In genomic region chr9:66383417-66383816, GRCm38 (mm10) we compare ENCODE assay signal across 28 mouse cellular contexts.
"Had no signal": no experiment of that assay in that cellular context is flagged by ENCODE, and none has a peak within 500 bp of the region (broad histone marks: within the 10 kb centered on the region; RNA-seq: fewer than 3 reads in every experiment).

No protein-coding gene starts in this region.

- DNase-seq: cerebellum, adult 2 months; cerebellum, adult 8-10 months; cerebellum, adult 9-10 months; cerebellum, adult 9-11 months; cerebellum, postnatal 10 days; cerebellum, postnatal 14 days; cerebellum, postnatal 25 days; cerebellum, postnatal 36 days; embryo, embryonic 11 days; forebrain, postnatal 0 days; gastrocnemius, adult 2 months; gastrocnemius, postnatal 10 days; gastrocnemius, postnatal 14 days; gastrocnemius, postnatal 25 days; gastrocnemius, postnatal 36 days; heart, adult 11 months; heart, adult 18-20 months; heart, adult 2 months had no signal

- H3K27me3 ChIP-seq: embryonic facial prominence, embryonic 12.5 days; embryonic facial prominence, embryonic 13.5 days; embryonic facial prominence, embryonic 15.5 days; forebrain, embryonic 12.5 days; forebrain, embryonic 15.5 days had no signal

- ATAC-seq: forebrain, embryonic 14.5 days; forebrain, embryonic 15.5 days; forebrain, embryonic 16.5 days; forebrain, postnatal 0 days had no signal

- H3K9ac ChIP-seq: embryonic facial prominence, embryonic 12.5 days; embryonic facial prominence, embryonic 13.5 days; embryonic facial prominence, embryonic 15.5 days; forebrain, embryonic 12.5 days; forebrain, embryonic 15.5 days; forebrain, postnatal 0 days had no signal

- H3K4me1 ChIP-seq: embryonic facial prominence, embryonic 12.5 days; embryonic facial prominence, embryonic 13.5 days; embryonic facial prominence, embryonic 15.5 days; forebrain, embryonic 10.5 days; forebrain, embryonic 12.5 days; forebrain, embryonic 15.5 days; heart, embryonic 10.5 days had no signal

- H3K27ac ChIP-seq: embryonic facial prominence, embryonic 12.5 days; embryonic facial prominence, embryonic 13.5 days; embryonic facial prominence, embryonic 15.5 days; forebrain, embryonic 10.5 days; forebrain, embryonic 12.5 days; forebrain, embryonic 15.5 days; gastrocnemius, adult 2 months; heart, adult 2 months; heart, embryonic 10.5 days had no signal

- H3K4me2 ChIP-seq: embryonic facial prominence, embryonic 12.5 days; embryonic facial prominence, embryonic 13.5 days; embryonic facial prominence, embryonic 15.5 days; forebrain, embryonic 12.5 days; forebrain, embryonic 15.5 days had no signal

- H3K4me3 ChIP-seq: embryonic facial prominence, embryonic 12.5 days; embryonic facial prominence, embryonic 13.5 days; embryonic facial prominence, embryonic 15.5 days; erythroblast, embryonic 14.5 days; forebrain, embryonic 10.5 days; forebrain, embryonic 12.5 days; forebrain, embryonic 15.5 days; gastrocnemius, adult 2 months; heart, adult 2 months; heart, embryonic 10.5 days had no signal

- H3K9me3 ChIP-seq: embryonic facial prominence, embryonic 12.5 days; embryonic facial prominence, embryonic 13.5 days; embryonic facial prominence, embryonic 15.5 days; forebrain, embryonic 10.5 days; forebrain, embryonic 12.5 days; forebrain, embryonic 15.5 days; heart, embryonic 10.5 days had no signal
